Mouse (Mus musculus) liver, embryonic 16.5 days (tissue): ENCODE data around the gene Srd5a3. TPM values are rescaled to one million over a fixed set of nuclear protein-coding genes. Genes with fewer than 3 reads are reported as not detected.

Experiments
- ATAC-seq: fragments of 200-750 bp; cut with Nextera tagmentation; 2 replicates; pipeline ENCODE4 v1.8.0; 2017; ENCODE audit warnings: low read depth, mild to moderate bottlenecking, moderate number of reproducible peaks, moderate library complexity
- H3K27ac ChIP-seq: fragments of 300-500 bp; sonication (generic); 2 replicates; pipeline ENCODE4 v1.5.1; 2014; ENCODE audit warnings: mild to moderate bottlenecking, low read length
- H3K27me3 ChIP-seq: fragments of 300-500 bp; sonication (generic); 2 replicates; pipeline ENCODE4 v1.6.1; 2014; ENCODE audit warnings: low read depth, low read length, mixed read lengths; ENCODE audit not compliant: control insufficient read depth, insufficient read depth
- H3K36me3 ChIP-seq: fragments of 300-500 bp; sonication (generic); 2 replicates; pipeline ENCODE4 v1.6.1; 2014; ENCODE audit warnings: mild to moderate bottlenecking; ENCODE audit not compliant: control insufficient read depth, insufficient read depth
- H3K4me1 ChIP-seq: fragments of 300-500 bp; sonication (generic); 2 replicates; pipeline ENCODE4 v1.6.1; 2014; ENCODE audit warnings: low read depth, low read length, mixed read lengths; ENCODE audit not compliant: control insufficient read depth
- H3K4me2 ChIP-seq: fragments of 300-500 bp; sonication (generic); 2 replicates; pipeline ENCODE4 v1.6.1; 2014; ENCODE audit warnings: low read depth, low read length, mixed read lengths
- H3K4me3 ChIP-seq: fragments of 300-500 bp; sonication (generic); 2 replicates; pipeline ENCODE4 v1.5.1; 2014; ENCODE audit warnings: low read depth, mild to moderate bottlenecking, low read length
- H3K9ac ChIP-seq: fragments of 300-500 bp; sonication (generic); 2 replicates; pipeline ENCODE4 v1.6.1; 2014; ENCODE audit warnings: low read depth, low read length
- H3K9me3 ChIP-seq: fragments of 300-500 bp; sonication (generic); replicated peaks from 2 replicates; pipeline ENCODE4 v1.6.1; 2016; ENCODE audit warnings: low read length; ENCODE audit not compliant: control insufficient read depth
- WGBS: fragments of 180-500 bp; shearing (Covaris S2); extraction: QIAGEN DNeasy Blood & Tissue Kit; methylation state at CpG from one replicate; pipeline ENCODE4 v1.1.7; 2014; ENCODE audit not compliant: insufficient replicate concordance; 5-methylcytosine and 5-hydroxymethylcytosine counted together
- polyA plus RNA-seq: library from polyadenylated mRNA; unstranded; fragments of >200 nt; fragmentation: Nextera tagmentation; extraction: Ambion mirVana; gene quantifications from 2 replicates; pipeline ENCODE4 v1.2.1, GENCODE M21; 2015

The Srd5a3 gene
- polyA plus RNA-seq, 1 experiment from 2014 or later: 11.8 TPM

- H3K27ac ChIP-seq: no peak overlapping the region
- peak; percentile 65 for ATAC-seq
- no peaks in the 10 kb centered on the region for H3K27me3 ChIP-seq
- no peak overlapping the region for H3K4me2 ChIP-seq
- H3K36me3 ChIP-seq: no peaks in the 10 kb centered on the region
- 27% methylated on average over 6 of the region's 6 CpGs for WGBS
- H3K4me3 ChIP-seq: no peak overlapping the region
- H3K4me1 ChIP-seq: peaks cover 3% of the 10 kb centered on the region; the same call in 1 of the 2 replicates
- no peaks in the 10 kb centered on the region for H3K9me3 ChIP-seq
- H3K9ac ChIP-seq: no peak overlapping the region
These were observed 21.4 kb downstream of the Srd5a3 start for GRCm38 (mm10) chr5:76161491-76161890.

- no peaks in the 10 kb centered on the region for H3K9me3 ChIP-seq
- no peak for ATAC-seq
- H3K9ac ChIP-seq: no peak overlapping the region
- H3K27me3 ChIP-seq: no peaks in the 10 kb centered on the region
- no peak overlapping the region for H3K4me3 ChIP-seq
- H3K36me3 ChIP-seq: no peaks in the 10 kb centered on the region
- peaks cover 3% of the 10 kb centered on the region; the same call in 1 of the 2 replicates for H3K4me1 ChIP-seq
- H3K4me2 ChIP-seq: no peak overlapping the region
- H3K27ac ChIP-seq: no peak overlapping the region
- 44% methylated on average over 5 of the region's 5 CpGs for WGBS
These were observed 22.9 kb downstream of the Srd5a3 start for GRCm38 (mm10) chr5:76162926-76163325.

DNA sequence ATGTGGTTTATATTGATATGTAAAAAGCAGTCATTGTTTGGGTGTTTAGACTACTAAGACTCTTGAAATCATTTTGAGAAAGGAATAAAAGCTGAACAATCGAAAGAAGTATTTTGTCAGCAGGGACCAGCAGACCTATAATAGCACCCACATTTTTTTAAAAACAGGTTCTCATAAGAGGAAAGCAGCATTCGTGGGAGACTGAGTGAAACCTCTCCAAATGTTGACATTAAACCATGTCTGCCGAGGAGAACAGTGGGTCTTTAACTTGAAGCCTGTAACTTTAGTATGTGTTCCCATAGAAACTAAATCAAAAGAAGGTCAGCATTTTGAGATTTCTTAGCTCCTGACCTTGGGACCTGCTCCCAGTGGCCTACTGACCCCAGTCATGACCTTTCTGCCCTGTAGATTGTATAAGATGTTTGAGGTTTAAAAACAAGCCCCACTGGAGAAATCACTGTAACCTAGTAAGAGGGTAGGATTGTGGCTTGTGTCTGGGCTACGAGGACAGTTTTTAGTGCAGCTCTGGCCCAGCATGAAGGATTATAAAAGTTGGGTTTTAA is 23.8 kb downstream of the Srd5a3 start:
- Histone ChIP-seq H3K4me1 (peaks cover 3% of the 10 kb centered on the region; the same call in 1 of the 2 replicates), H3K4me2 (no peak overlapping the region), H3K9ac (no peak overlapping the region), H3K27ac (no peak overlapping the region), H3K27me3 (no peaks in the 10 kb centered on the region), H3K9me3 (no peaks in the 10 kb centered on the region), H3K36me3 (no peaks in the 10 kb centered on the region), H3K4me3 (no peak overlapping the region)
- no peak for ATAC-seq
- WGBS: 64% methylated on average over 4 of the region's 4 CpGs

GRCm38 (mm10) chr5:76164827-76165226 is 24.8 kb downstream of the Srd5a3 start:
- Histone ChIP-seq H3K4me3 (no peak overlapping the region), H3K4me2 (no peak overlapping the region), H3K4me1 (peaks cover 3% of the 10 kb centered on the region; the same call in 1 of the 2 replicates), H3K9ac (no peak overlapping the region), H3K36me3 (no peaks in the 10 kb centered on the region), H3K27ac (no peak overlapping the region), H3K27me3 (no peaks in the 10 kb centered on the region), H3K9me3 (no peaks in the 10 kb centered on the region)
- WGBS: 75% methylated on average over 7 of the region's 7 CpGs
- ATAC-seq: no peak

DNA sequence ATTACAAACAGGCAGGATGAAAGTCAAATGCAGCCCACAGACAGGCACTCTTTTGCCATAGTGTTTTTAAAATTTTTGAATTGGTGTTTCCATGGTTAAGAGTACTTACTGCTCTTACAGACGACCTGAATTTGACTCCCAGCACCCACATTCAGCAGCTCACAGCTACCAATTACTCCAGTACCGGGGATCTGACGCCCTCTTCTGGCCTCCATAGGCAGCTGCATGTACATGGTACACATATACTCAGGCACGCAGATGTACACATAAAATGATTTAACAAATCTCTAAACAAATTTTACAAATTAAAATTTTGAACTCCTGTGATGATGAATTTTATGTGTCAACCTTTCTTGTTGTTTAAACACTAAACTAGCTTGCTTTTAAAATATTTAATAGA is 30.5 kb downstream of the Srd5a3 start:
- 63% methylated on average over 4 of the region's 4 CpGs for WGBS

GRCm38 (mm10) chr5:76171039-76171438 is 31.0 kb downstream of the Srd5a3 start:
- Histone ChIP-seq H3K27ac (no peak overlapping the region), H3K36me3 (no peaks in the 10 kb centered on the region), H3K9me3 (no peaks in the 10 kb centered on the region), H3K4me2 (no peak overlapping the region), H3K27me3 (no peaks in the 10 kb centered on the region), H3K4me1 (no peaks in the 10 kb centered on the region), H3K4me3 (no peak overlapping the region), H3K9ac (no peak overlapping the region)
- no peak for ATAC-seq

More for the DNA sequence above, 30.5 kb downstream of the Srd5a3 start:
- Histone ChIP-seq H3K4me2 (no peak overlapping the region), H3K9me3 (no peaks in the 10 kb centered on the region), H3K4me3 (no peak overlapping the region), H3K4me1 (no peaks in the 10 kb centered on the region), H3K27ac (no peak overlapping the region), H3K27me3 (no peaks in the 10 kb centered on the region), H3K36me3 (no peaks in the 10 kb centered on the region), H3K9ac (no peak overlapping the region)
- no peak for ATAC-seq

DNA sequence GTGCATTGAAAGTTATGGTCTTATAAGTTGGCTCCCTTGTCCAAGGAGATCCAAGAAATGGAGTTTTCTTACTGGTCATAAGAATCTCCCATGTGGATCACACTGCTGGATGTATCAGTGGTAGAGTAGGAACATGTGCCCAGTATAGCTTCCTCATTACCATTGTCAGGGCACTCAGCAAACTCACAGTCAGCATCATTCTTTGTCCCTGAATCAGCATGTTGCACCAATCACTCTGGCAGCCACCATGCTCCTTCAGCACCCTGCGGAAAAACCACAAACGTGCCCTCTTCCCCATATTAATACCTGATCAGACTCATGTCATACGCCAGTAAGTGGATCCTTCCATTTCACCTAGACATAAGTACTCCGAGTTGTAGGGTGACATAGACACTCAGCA is 35.0 kb downstream of the Srd5a3 start:
- Histone ChIP-seq H3K9ac (no peak overlapping the region), H3K4me1 (peaks cover 2% of the 10 kb centered on the region; the same call in 1 of the 2 replicates), H3K36me3 (no peaks in the 10 kb centered on the region), H3K27ac (no peak overlapping the region), H3K9me3 (no peaks in the 10 kb centered on the region), H3K4me2 (no peak overlapping the region), H3K27me3 (no peaks in the 10 kb centered on the region), H3K4me3 (no peak overlapping the region)
- ATAC-seq: no peak
- WGBS: 59% methylated on average over 4 of the region's 4 CpGs

DNA sequence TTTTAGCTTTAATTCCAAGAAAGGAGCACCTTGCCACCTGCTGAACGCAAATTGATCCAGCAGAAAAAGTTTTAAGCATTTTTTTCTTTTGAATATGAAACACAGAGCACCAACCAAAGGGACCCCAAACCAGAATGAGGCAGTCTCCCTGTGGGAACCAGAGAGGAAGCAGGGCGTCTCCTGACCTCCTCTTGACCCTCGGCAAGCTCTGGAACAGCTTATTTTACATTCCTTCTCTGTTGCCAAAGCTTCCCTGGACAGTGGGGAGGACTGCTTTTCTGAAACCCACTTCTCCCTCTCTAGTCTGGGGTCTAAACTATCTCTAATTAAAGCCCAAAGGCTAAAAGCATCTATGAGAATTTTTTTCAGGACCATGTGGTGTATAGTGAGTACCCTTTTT is 36.3 kb downstream of the Srd5a3 start:
- H3K36me3 ChIP-seq: no peaks in the 10 kb centered on the region
- H3K9ac ChIP-seq: no peak overlapping the region
- peaks cover 2% of the 10 kb centered on the region; the same call in 1 of the 2 replicates for H3K4me1 ChIP-seq
- no peak for ATAC-seq
- H3K27me3 ChIP-seq: no peaks in the 10 kb centered on the region
- no peak overlapping the region for H3K4me3 ChIP-seq
- no peak overlapping the region for H3K27ac ChIP-seq
- no peaks in the 10 kb centered on the region for H3K9me3 ChIP-seq
- H3K4me2 ChIP-seq: no peak overlapping the region
- 41% methylated on average over 3 of the region's 3 CpGs for WGBS

GRCm38 (mm10) chr5:76176841-76177240 is 36.8 kb downstream of the Srd5a3 start:
- no peaks in the 10 kb centered on the region for H3K9me3 ChIP-seq
- no peak overlapping the region for H3K9ac ChIP-seq
- no peaks in the 10 kb centered on the region for H3K27me3 ChIP-seq
- H3K36me3 ChIP-seq: no peaks in the 10 kb centered on the region
- H3K27ac ChIP-seq: no peak overlapping the region
- H3K4me1 ChIP-seq: peaks cover 2% of the 10 kb centered on the region; the same call in 1 of the 2 replicates
- ATAC-seq: no peak
- WGBS: 46% methylated on average over 11 of the region's 11 CpGs
- no peak overlapping the region for H3K4me3 ChIP-seq
- H3K4me2 ChIP-seq: no peak overlapping the region
